Mouse (Mus musculus) heart, adult 2 months (tissue): Measurements from ENCODE around the gene Slco4a1. TPM values are rescaled to one million over a fixed set of nuclear protein-coding genes. Genes with fewer than 3 reads are reported as not detected.

Experiments used
- DNase-seq, 2 experiments: peaks; one replicate each; pipeline ENCODE4 v3.0.0; 2021
- H3K27ac ChIP-seq: fragments of 200-600 bp; 2 replicates; pipeline ENCODE4 v1.8.1; 2022
- H3K27me3 ChIP-seq: fragments of 200-500 bp; 2 replicates; pipeline ENCODE4 v1.6.1; 2012; ENCODE audit warnings: mild to moderate bottlenecking, low read length, inconsistent platforms, mixed read lengths; ENCODE audit not compliant: control insufficient read depth, insufficient read depth
- H3K36me3 ChIP-seq: fragments of 200-500 bp; 2 replicates; pipeline ENCODE4 v1.6.1; 2012; ENCODE audit warnings: low read length, inconsistent platforms; ENCODE audit not compliant: control insufficient read depth, insufficient read depth
- H3K4me1 ChIP-seq: fragments of 200-500 bp; 2 replicates; pipeline ENCODE4 v1.6.1; 2011; ENCODE audit warnings: low read length; ENCODE audit not compliant: control insufficient read depth, insufficient read depth
- H3K4me3 ChIP-seq: fragments of 200-600 bp; 2 replicates; pipeline ENCODE4 v1.8.1; 2022
- H3K79me2 ChIP-seq: fragments of 200-500 bp; replicated peaks from 2 replicates; pipeline ENCODE4 v1.6.1; 2012; ENCODE audit warnings: mild to moderate bottlenecking, inconsistent platforms, low read length, moderate library complexity, mixed read lengths; ENCODE audit not compliant: control insufficient read depth, insufficient read depth
- H3K9ac ChIP-seq: fragments of 200-500 bp; 2 replicates; pipeline ENCODE4 v1.6.1; 2012; ENCODE audit warnings: low read depth, mild to moderate bottlenecking, control low read depth, inconsistent platforms, low read length, mixed read lengths
- CTCF ChIP-seq: fragments of 200-600 bp; IDR thresholded peaks from 2 replicates; pipeline ENCODE4 v1.8.1; 2022; ENCODE audit warnings: antibody characterized with exemption, mild to moderate bottlenecking, moderate library complexity
- EP300 ChIP-seq: fragments of 200-500 bp; IDR thresholded peaks from 2 replicates; pipeline ENCODE4 v1.6.1; 2011; ENCODE audit warnings: low read depth, low read length, control low read depth; ENCODE audit not compliant: insufficient read depth
- POLR2A ChIP-seq: fragments of 200-500 bp; IDR thresholded peaks from 2 replicates; pipeline ENCODE4 v1.6.1; 2011; ENCODE audit warnings: mild to moderate bottlenecking, low read depth, low read length, control low read depth; ENCODE audit not compliant: insufficient read depth
- WGBS: fragments of 180-500 bp; shearing (Covaris S2); methylation state at CpG from one replicate; pipeline ENCODE4 v1.1.7; 2018; 5-methylcytosine and 5-hydroxymethylcytosine counted together
- intact Hi-C: fragments of 180-260 bp; cut with DNase I; formaldehyde crosslinking; loops from one replicate; pipeline ENCODE4 v1.15.1; 2025
- polyA plus RNA-seq: library from polyadenylated mRNA; depleted of rRNA; stranded (reverse); fragments of >200 nt; gene quantifications from 2 replicates; pipeline ENCODE4 v1.2.3, GENCODE M21; 2012
- total RNA-seq, 2 experiments: library from RNA; stranded (reverse); gene quantifications; 2 replicates each; pipeline ENCODE4 v1.2.3; 2021

Gene Slco4a1
- total and polyA plus RNA-seq, 3 experiments = 0.94 TPM; not detected in 2

DNA sequence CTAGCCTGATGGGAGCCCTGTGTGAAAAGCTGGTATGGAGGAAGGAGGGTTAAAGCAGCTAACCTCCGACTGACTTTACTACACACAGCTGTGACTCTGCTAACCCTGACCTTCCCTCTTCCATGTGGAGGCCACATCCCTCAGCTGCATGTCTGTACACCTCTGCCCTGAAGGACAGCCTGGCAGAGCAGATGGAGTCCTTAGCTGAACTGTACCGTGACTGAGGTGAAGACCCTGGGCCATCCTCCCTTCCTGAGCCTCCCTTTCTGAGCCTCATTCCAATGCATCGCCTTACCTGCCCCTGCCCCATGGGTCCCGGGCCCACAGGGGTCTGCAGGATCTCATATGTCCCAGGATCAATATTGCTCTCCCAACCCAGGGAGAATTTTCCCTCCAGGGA, 28.8 kb downstream of the Slco4a1 start:
- H3K27me3 ChIP-seq = no peaks in the 10 kb centered on the region; the same call in none of the 2 replicates
- WGBS = 66% methylated on average over 4 of the region's 4 CpGs
- no peak for DNase-seq
- no peak for TF ChIP-seq CTCF
- TF ChIP-seq POLR2A = no peak
- no peak for TF ChIP-seq EP300
- no peaks in the 10 kb centered on the region for H3K79me2 ChIP-seq
- no peaks in the 10 kb centered on the region for H3K36me3 ChIP-seq
- no peak overlapping the region for H3K4me3 ChIP-seq
- intact Hi-C loops = no loop called here
- no peaks in the 10 kb centered on the region for H3K4me1 ChIP-seq
- H3K27ac ChIP-seq = no peak overlapping the region
- no peak overlapping the region for H3K9ac ChIP-seq

DNA sequence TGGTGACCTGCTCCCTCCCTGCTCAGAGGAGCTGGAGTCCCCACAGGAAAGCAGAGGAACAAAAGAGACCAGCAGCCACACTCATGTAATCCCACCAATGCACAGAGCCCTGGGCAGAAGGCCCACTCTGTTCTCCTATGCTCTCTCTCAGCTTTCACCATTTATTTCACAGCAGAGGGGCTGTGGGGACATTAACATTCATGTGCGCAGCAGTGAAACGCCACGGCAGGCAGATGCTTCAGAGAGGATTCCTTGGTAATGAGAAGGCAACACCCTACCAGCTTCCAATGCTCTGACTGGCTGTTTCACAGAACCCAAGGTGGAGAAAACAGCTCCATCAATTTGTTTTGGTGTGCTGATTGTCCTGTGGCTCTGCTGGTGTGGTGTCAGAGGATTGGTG, 29.3 kb downstream of the Slco4a1 start:
- Histone ChIP-seq H3K9ac (no peak overlapping the region), H3K4me3 (no peak overlapping the region), H3K27ac (no peak overlapping the region), H3K4me1 (no peaks in the 10 kb centered on the region), H3K27me3 (no peaks in the 10 kb centered on the region; the same call in none of the 2 replicates), H3K36me3 (no peaks in the 10 kb centered on the region), H3K79me2 (no peaks in the 10 kb centered on the region)
- WGBS = 73% methylated on average over 3 of the region's 3 CpGs
- intact Hi-C loops = no loop called here
- TF ChIP-seq POLR2A (no peak), EP300 (no peak), CTCF (no peak)
- no peak for DNase-seq

- no peak for DNase-seq
- 17% methylated on average over 17 of the region's 17 CpGs for WGBS
- H3K27me3 ChIP-seq = no peaks in the 10 kb centered on the region; the same call in none of the 2 replicates
- no peak overlapping the region for H3K27ac ChIP-seq
- TF ChIP-seq EP300 (no peak), CTCF (no peak), POLR2A (no peak)
- no peak overlapping the region for H3K4me3 ChIP-seq
- no peak overlapping the region for H3K9ac ChIP-seq
- H3K4me1 ChIP-seq = no peaks in the 10 kb centered on the region
- intact Hi-C loops = no loop called here
- no peaks in the 10 kb centered on the region for H3K36me3 ChIP-seq
- H3K79me2 ChIP-seq = no peaks in the 10 kb centered on the region
Measured at GRCm38 (mm10) chr2:180488210-180488751, 32.2 kb downstream of the Slco4a1 start.

GRCm38 (mm10) chr2:180495906-180496305, 39.9 kb downstream of the Slco4a1 start:
- Histone ChIP-seq H3K27me3 (peaks cover 3% of the 10 kb centered on the region; the same call in 1 of the 2 replicates), H3K4me3 (no peak overlapping the region), H3K9ac (no peak overlapping the region), H3K27ac (no peak overlapping the region), H3K4me1 (no peaks in the 10 kb centered on the region), H3K36me3 (no peaks in the 10 kb centered on the region), H3K79me2 (no peaks in the 10 kb centered on the region)
- DNase-seq = no peak
- TF ChIP-seq CTCF = no peak
- TF ChIP-seq POLR2A = no peak
- TF ChIP-seq EP300 = no peak
- intact Hi-C loops = no loop called here
- 40% methylated on average over 8 of the region's 8 CpGs for WGBS

DNA sequence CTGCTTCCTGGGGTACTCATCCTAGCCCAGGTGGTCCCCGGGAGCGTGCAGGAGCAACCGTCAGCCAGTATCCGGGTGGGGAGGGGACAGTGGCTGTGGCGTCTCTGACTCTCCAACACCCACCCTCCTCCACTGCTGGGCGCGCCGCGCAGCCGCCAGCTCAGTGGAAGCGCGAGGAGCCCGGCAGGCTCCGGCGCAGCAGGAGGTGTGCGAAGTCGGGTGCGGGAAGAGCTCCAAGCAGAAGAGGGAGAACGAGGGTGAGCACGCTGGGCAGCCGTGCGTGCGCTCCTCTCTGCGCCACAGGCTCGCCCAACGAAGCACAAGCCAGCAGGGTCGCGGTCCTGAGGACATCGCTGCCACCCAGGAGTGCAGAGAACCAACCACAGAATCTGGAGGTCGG, 43.7 kb downstream of the Slco4a1 start, which contains the start of gene Ntsr1:
Gene Ntsr1, plus strand, starts transcription at position 236 of the 400 bp plus-strand sequence.
- H3K36me3 ChIP-seq = no peaks in the 10 kb centered on the region
- WGBS = under 1% methylated on average over 30 of the region's 30 CpGs
- H3K79me2 ChIP-seq = no peaks in the 10 kb centered on the region
- intact Hi-C loops = no loop called here
- TF ChIP-seq POLR2A = no peak
- TF ChIP-seq EP300 = no peak
- TF ChIP-seq CTCF = no peak
- peaks cover 3% of the 10 kb centered on the region; the same call in 1 of the 2 replicates for H3K27me3 ChIP-seq
- no peak within 1 kb of the TSS for H3K9ac ChIP-seq
- no peak within 1 kb of the TSS for H3K4me3 ChIP-seq
- DNase-seq = no peak
- H3K27ac ChIP-seq = no peak within 1 kb of the TSS
- no peaks in the 10 kb centered on the region for H3K4me1 ChIP-seq

- no peaks in the 10 kb centered on the region for H3K36me3 ChIP-seq
- no peaks in the 10 kb centered on the region for H3K4me1 ChIP-seq
- WGBS = 34% methylated on average over 13 of the region's 13 CpGs
- H3K9ac ChIP-seq = no peak overlapping the region
- H3K27me3 ChIP-seq = peaks cover 3% of the 10 kb centered on the region; the same call in 1 of the 2 replicates
- no peak overlapping the region for H3K4me3 ChIP-seq
- H3K27ac ChIP-seq = no peak overlapping the region
- intact Hi-C loops = no loop called here
- DNase-seq = no peak
- no peaks in the 10 kb centered on the region for H3K79me2 ChIP-seq
- TF ChIP-seq CTCF = no peak
- no peak for TF ChIP-seq EP300
- TF ChIP-seq POLR2A = no peak
Measured at GRCm38 (mm10) chr2:180500726-180501125, 44.7 kb downstream of the Slco4a1 start.
